ENCODE assay signal across 12 mouse cellular contexts in genomic region chr1:132516776-132517175, GRCm38 (mm10). TPM values are rescaled to one million over a fixed set of nuclear protein-coding genes. Genes with fewer than 3 reads are reported as not detected.
"Had no signal": no experiment of that assay in that cellular context is flagged by ENCODE, and none has a peak within 500 bp of the region (broad histone marks: within the 10 kb centered on the region; RNA-seq: fewer than 3 reads in every experiment).

No protein-coding gene starts in this region.

- DNase-seq: kidney, postnatal 14 days; layer of hippocampus, adult 9-11 months; liver; lung, adult 18-20 months; lung, postnatal 10 days; midbrain, embryonic 14.5 days; right cerebral cortex, postnatal 25 days; spleen, adult 18-20 months; thymus, postnatal 36 days had no signal

- ATAC-seq: liver, embryonic 12.5 days had no signal

RNA-seq across cellular contexts. Expression of gene Cntn2, which starts 26.3 kb away (rescaled TPM):
- total RNA-seq: megakaryocyte progenitor cell, adult 5-6 weeks; megakaryocyte-erythroid progenitor cell, adult 5-6 weeks had no signal
